Mouse (Mus musculus) cerebellum, adult 2 months (tissue): ENCODE data around the gene Ccr7.

Experiments
- CTCF ChIP-seq: fragments of 200-500 bp; IDR thresholded peaks from 2 replicates; pipeline ENCODE4 v1.5.1; 2011; ENCODE audit warnings: low read depth, mild to moderate bottlenecking, control low read depth, low read length, moderate library complexity, borderline replicate concordance; ENCODE audit not compliant: insufficient read depth
- POLR2A ChIP-seq: fragments of 200-500 bp; IDR thresholded peaks from 2 replicates; pipeline ENCODE4 v1.6.1; 2011; ENCODE audit warnings: low read length, control low read depth, borderline replicate concordance; ENCODE audit not compliant: insufficient read depth

DNA sequence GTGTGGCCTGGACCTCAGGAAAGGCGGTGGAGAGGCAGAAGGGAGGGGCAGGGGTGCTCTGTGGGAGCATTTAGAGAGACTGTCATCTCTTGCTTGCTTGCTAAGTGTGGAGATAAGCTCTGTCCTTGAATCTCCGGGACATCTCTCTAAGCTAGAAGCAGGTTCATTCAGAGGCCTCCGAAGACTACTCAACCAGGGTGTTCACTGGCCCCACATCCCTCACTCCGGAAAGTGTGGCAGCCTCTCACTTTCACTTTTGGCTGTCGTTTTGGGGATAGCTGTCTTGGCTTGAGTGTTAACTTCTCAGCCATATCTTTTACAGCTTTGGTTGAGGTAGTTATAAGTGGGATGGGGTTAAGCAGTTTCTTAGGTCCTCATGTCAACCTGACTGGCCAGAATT is 10.4 kb downstream of the Ccr7 start:
- no peak for TF ChIP-seq POLR2A
- no peak for TF ChIP-seq CTCF
